Mouse (Mus musculus) spleen, adult 2 months (tissue): ENCODE measurements around the gene Mcm5.

ENCODE experiments used
- CTCF ChIP-seq: fragments of 200-500 bp; IDR thresholded peaks from 2 replicates; pipeline ENCODE4 v1.5.1; 2011; ENCODE audit warnings: mild to moderate bottlenecking, inconsistent platforms; ENCODE audit not compliant: insufficient read depth, insufficient read length, insufficient replicate concordance; ENCODE audit errors: extremely low read depth
- POLR2A ChIP-seq: fragments of 200-500 bp; IDR thresholded peaks from 2 replicates; pipeline ENCODE4 v1.6.1; 2011; ENCODE audit warnings: low read depth, low read length, inconsistent platforms

- no peak for TF ChIP-seq CTCF
- TF ChIP-seq POLR2A: no peak
Observed at GRCm38 (mm10) chr8:75082181-75082805, 27.1 kb upstream of the Mcm5 start.
